Mouse (Mus musculus): ENCODE results near the gene Morc2a. TPM values are rescaled to one million over a fixed set of nuclear protein-coding genes. Genes with fewer than 3 reads are reported as not detected.
A peak's percentile ranks its signal among the peaks of the same experiment; 100 is the strongest.

Morc2a gene
- total RNA-seq, 4 experiments from 2014 or later, result 44.6 to 64.3 (median 51.3) TPM

DNA sequence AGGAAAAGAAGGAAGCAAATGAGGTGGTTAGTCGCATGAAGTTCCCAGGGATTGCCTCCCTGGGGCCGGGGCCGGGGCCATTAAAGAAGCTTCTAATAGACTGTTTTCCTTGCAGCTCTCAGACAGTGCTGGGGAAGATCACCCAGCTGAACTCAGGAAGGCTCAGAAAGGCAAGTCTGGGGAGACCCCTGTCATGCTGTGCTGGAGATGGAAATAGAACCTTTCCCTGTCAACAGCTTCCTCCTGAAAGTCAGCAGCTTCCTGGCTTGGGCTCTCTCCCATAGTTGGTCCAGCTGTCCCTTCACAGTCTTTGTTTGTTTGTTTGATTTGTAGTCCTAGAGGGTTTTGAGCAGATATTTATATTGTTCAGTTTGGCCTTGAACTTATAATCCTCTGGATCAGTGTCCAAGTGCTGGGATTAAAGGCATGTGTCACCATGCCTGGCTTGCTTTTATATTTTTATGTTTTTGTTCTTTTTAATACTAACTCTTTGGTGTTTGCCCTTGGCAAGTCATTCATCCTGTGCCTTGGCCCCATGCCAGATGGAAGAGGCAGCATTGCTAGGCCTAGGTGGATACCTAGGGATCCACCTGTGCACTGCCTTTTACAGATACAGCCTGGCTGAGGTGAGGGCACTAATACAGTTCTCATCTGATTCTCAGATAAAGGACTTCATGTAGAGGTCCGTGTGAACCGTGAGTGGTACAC is 35.9 kb downstream of the Morc2a start:
- DNase-seq, result peak; percentile 39

DNA sequence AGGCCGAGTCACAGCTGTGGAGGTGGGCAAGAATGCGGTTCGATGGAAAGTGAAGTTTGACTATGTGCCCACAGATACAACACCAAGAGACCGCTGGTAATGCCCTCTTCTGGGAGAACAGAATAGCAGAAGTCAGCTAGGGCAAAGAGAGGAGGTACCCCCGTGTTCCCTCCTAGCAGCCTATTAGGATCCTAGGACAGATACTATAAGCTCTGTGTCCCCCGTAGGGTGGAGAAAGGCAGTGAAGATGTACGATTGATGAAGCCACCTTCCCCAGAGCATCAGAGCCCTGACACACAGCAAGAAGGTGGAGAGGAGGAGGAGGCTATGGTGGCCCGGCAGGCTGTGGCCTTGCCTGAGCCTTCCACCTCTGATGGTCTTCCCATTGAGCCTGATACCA is 36.4 kb downstream of the Morc2a start:
- DNase-seq, result no peak

DNA sequence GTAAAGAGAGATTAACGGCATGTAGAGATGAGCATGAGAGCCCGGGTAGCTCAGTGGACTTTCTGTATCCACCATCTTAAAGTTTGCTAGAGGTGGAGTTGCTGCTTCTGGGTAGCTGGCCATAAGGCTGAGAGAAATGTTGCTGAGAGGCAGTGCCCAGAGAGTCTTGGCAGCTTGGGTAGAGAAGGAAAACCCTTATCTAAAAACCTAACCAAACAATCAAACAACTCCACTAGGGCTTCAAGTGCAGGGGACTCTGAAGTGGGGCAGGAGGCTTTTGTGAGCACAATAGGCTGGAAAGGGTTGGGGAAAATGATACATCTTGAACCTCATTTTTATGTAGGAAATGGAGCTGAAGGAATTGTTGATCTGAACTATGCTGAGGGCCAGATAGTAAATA is 37.3 kb downstream of the Morc2a start:
- no peak for DNase-seq

DNA sequence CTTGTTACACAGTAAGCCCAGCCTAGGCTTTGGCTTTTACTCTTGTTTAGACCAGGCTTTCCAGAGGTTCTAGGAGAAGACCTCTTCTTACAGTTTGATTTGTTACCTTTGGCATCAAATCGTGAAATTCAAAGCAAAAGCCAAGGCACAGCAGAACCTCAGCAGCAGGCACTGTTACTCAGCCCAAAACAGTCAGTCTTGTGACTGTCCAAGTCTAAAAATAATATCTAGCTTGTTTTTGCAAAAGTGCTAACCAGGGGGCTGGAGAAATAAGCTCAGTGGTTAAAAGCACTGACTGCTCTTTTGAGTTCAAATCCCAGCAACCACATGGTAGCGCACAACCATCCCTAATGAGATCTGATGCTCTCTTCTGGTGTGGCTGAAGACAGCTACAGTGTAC is 37.9 kb downstream of the Morc2a start:
- no peak for DNase-seq

DNA sequence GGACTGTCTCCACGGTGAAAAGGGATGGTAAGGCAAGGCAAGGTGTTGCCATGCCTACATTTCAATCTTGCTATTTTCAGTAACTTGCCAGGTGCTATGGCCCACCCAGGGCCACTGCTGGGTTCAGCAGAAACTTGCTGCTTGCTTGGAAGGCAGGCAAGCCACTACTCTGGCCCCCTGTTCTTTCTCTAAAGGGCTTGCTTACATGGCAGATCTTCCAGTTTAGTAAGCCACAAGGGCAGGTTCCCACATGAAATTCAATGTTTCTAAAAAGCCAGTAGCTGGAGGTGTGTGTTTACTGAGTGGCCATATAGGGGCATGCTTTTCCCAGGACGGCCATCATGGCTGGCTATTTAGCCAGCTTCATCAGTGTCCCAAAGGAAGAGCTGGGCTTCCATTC is 42.8 kb downstream of the Morc2a start:
- no peak for DNase-seq

DNA sequence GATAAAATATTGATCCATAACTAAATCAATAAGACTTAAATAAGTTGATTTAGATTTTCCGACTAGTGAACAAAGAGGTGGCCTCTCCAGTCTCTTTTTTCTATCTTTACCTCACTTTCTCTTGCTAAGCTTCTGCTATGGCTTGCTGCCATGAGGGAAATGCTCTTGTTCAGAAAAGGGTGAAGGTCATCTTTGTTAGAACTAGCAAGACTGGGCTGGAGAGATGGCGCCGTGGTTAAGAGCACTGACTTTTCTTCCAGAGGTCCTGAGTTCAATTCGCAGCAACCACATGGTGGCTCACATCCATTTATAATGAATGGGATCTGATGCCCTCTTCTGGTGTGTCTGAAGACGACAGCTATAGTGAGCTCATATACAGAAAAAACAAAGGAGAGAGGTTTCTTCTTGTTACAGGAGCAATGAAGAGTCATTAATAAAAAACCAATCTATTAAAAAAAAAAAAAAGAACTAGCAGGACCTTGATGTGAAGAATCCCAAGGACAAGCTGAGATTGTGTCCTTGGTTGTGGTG is 47.2 kb downstream of the Morc2a start:
- DNase-seq, result no peak

DNA sequence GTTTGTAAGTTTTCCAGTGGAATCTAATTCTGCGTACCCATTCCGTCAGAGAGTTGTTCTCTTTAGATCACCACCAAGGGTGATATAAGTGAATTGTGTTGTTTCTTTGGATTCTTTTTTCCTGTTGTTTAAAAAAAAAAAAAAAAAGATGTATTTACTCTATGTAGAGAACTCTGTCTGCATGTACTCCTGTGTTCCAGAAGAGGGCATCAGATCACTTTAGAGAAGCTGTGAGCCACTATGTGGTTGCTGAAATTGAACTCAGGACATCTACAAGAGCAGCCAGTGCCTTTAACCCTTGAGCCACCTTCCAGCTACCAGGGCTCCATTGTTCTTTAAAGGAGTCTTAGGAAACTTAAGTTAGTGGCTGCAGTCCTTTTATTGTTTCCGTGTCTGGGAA is 48.5 kb downstream of the Morc2a start:
- no peak for DNase-seq

GRCm38 (mm10) chr11:3703089-3703992 is 54.4 kb downstream of the Morc2a start:
- no peak for DNase-seq

GRCm38 (mm10) chr11:3704404-3704803 is 55.4 kb downstream of the Morc2a start:
- no peak for DNase-seq

GRCm38 (mm10) chr11:3707057-3707456 is 58.1 kb downstream of the Morc2a start:
- no peak for DNase-seq

- DNase-seq, result no peak
Observed at GRCm38 (mm10) chr11:3710203-3710602, 61.2 kb downstream of the Morc2a start.

DNA sequence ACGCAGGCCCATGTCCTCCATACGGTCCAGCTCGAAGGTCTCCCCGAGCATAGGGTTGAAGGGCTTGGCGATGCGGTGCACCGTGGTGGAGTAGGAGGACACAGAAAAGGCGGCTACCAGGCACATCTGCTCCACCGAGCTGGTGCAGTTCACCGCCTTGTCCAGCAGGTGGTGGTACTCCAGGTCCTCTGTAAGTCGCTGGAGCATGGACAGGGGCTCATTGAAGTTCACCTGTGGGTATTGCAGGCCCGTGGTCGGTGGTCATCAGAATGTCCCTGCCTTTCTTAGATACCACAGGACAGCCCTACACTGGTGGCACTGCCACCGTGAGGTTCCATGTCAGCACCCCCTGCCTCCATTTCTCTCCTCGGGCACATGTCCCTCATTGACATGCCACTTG is 65.5 kb downstream of the Morc2a start:
- DNase-seq, result no peak

DNA sequence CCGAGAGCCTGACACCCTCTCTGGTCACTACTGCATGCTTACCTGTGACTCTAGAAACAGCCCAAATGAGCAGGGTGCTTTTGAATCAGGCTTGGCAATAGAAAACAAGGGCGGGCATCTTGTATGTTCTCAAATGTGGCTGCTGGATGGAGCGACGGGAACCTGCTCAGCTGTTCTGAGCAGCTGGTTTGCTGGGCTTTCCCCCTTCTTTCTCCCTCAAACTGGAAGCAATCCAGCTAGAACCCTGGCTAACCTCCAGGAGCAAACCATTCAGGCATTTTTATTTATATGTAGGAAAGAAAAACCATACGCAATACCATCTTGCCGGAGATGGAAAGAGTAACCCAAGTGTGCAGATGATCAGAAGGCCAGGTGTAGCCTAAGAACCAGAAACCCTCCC is 67.7 kb downstream of the Morc2a start:
- no peak for DNase-seq

- no peak for DNase-seq
Observed at GRCm38 (mm10) chr11:3722036-3722435, 73.0 kb downstream of the Morc2a start.

GRCm38 (mm10) chr11:3722861-3723260 is 73.9 kb downstream of the Morc2a start:
- no peak for DNase-seq

- no peak for DNase-seq
Observed at GRCm38 (mm10) chr11:3723910-3724309, 74.9 kb downstream of the Morc2a start.

GRCm38 (mm10) chr11:3724726-3725125 is 75.7 kb downstream of the Morc2a start:
- DNase-seq, result no peak

GRCm38 (mm10) chr11:3725331-3726054 is 76.5 kb downstream of the Morc2a start:
- no peak for DNase-seq

GRCm38 (mm10) chr11:3727438-3728105 is 78.6 kb downstream of the Morc2a start:
- DNase-seq, result no peak

- no peak for DNase-seq
Observed at GRCm38 (mm10) chr11:3731469-3731868, 82.5 kb downstream of the Morc2a start.

DNA sequence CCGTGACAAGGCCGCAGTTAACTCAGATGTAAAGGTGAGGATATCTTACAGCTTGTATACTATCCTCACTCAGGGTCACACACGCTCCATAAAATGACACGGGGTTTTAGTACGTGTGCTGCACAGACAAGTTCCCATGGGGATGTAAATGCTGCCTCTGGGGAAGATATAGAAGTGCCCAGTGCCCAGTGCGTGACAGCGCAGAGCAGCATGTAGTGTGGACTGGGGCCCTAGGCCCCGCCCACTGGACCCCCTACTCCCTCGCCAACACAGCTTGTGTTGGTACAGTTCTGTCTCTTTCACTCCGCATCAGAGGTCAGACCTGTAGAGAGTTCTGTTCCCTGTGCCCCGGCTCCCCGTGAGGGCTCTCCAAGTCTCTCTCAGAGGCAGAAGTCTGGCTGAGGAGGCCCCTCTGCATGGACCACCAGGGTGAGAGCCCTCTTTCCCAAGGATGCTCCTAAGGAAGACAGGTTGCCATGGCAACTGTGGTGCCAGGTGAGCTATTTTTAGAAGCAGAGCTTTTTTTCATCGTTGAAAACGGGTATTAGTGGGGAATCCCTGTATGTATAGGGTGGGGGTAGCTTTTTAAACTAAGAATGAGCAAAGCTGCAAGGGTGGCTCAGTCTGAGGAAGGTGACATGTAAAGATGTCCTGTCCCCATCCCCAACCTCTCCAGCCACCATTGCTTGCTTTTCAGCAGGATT is 85.1 kb downstream of the Morc2a start:
- DNase-seq, result no peak

DNA sequence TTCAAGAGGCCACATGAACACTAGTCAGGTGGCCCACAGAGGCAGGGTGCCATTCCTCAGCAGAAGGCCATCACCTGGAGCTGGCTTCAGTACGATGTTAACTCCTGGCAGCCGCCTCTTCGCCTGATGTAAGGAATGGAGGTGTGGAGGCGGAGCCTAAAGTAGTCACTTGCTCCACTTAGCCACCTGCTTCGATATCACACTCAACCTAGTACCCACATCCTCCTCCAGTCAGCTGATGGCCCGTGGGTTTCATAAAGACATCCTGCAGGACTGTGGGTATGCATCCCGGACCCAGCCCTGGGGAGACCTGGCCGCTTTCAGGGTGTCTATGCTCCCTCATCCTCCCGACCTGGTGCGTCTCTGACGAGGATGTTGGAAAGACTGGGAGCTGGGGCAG is 86.7 kb downstream of the Morc2a start:
- no peak for DNase-seq
